Mouse (Mus musculus) retina, adult 2 months (tissue): ENCODE measurements around the gene Phf10.
"Not testable (repeated sequence)": the region's sequence is repeated elsewhere in the genome, so short reads cannot be mapped to it uniquely, and the experiment has no call there.

Experiments used
- DNase-seq: peaks from one replicate; pipeline ENCODE4 v3.0.0-alpha.2; 2012; ENCODE audit warnings: low read depth, low spot score

Phf10 gene

GRCm38 (mm10) chr17:14943009-14943728, 17.9 kb downstream of the Phf10 start, which contains the start of the genes Wdr27 and 1600012H06Rik:
Gene Wdr27 (minus strand): TSS chr17:14943158.
Gene 1600012H06Rik (plus strand): TSS chr17:14943184.
- DNase-seq, result peak; percentile 97

- not testable (repeated sequence) for DNase-seq
These were observed 18.9 kb downstream of the Phf10 start for GRCm38 (mm10) chr17:14942181-14942580.

- no peak for DNase-seq
These were observed 25.1 kb downstream of the Phf10 start for GRCm38 (mm10) chr17:14935841-14936605.

GRCm38 (mm10) chr17:14935280-14935679, 25.8 kb downstream of the Phf10 start:
- DNase-seq, result not testable (repeated sequence)

GRCm38 (mm10) chr17:14931469-14931868, 29.6 kb downstream of the Phf10 start:
- DNase-seq, result no peak

- DNase-seq, result no peak
These were observed 30.4 kb downstream of the Phf10 start for GRCm38 (mm10) chr17:14930697-14931096.

GRCm38 (mm10) chr17:14928631-14929030, 32.4 kb downstream of the Phf10 start:
- no peak for DNase-seq

GRCm38 (mm10) chr17:14927644-14928218, 33.3 kb downstream of the Phf10 start:
- no peak for DNase-seq

- DNase-seq, result no peak
These were observed 39.5 kb downstream of the Phf10 start for GRCm38 (mm10) chr17:14921582-14921981.

- DNase-seq, result no peak
These were observed 43.2 kb downstream of the Phf10 start for GRCm38 (mm10) chr17:14917866-14918265.

- DNase-seq, result no peak
These were observed 46.7 kb downstream of the Phf10 start for GRCm38 (mm10) chr17:14914401-14914800.

GRCm38 (mm10) chr17:14912981-14913380, 48.1 kb downstream of the Phf10 start:
- no peak for DNase-seq

- DNase-seq, result no peak
These were observed 48.7 kb downstream of the Phf10 start for GRCm38 (mm10) chr17:14912420-14912819.

GRCm38 (mm10) chr17:14910771-14911170, 50.3 kb downstream of the Phf10 start:
- DNase-seq, result no peak

GRCm38 (mm10) chr17:14909331-14909730, 51.7 kb downstream of the Phf10 start:
- DNase-seq, result no peak

- no peak for DNase-seq
These were observed 53.9 kb downstream of the Phf10 start for GRCm38 (mm10) chr17:14907136-14907535.

GRCm38 (mm10) chr17:14906611-14907010, 54.5 kb downstream of the Phf10 start:
- DNase-seq, result no peak

GRCm38 (mm10) chr17:14904637-14905265, 56.3 kb downstream of the Phf10 start:
- DNase-seq, result peak; percentile 38

GRCm38 (mm10) chr17:14904206-14904605, 56.9 kb downstream of the Phf10 start:
- DNase-seq, result no peak

GRCm38 (mm10) chr17:14903212-14903611, 57.9 kb downstream of the Phf10 start:
- no peak for DNase-seq

- DNase-seq, result no peak
These were observed 62.1 kb downstream of the Phf10 start for GRCm38 (mm10) chr17:14898972-14899371.

GRCm38 (mm10) chr17:14895058-14895457, 66.0 kb downstream of the Phf10 start:
- not testable (repeated sequence) for DNase-seq
